In the genomic region with DNA sequence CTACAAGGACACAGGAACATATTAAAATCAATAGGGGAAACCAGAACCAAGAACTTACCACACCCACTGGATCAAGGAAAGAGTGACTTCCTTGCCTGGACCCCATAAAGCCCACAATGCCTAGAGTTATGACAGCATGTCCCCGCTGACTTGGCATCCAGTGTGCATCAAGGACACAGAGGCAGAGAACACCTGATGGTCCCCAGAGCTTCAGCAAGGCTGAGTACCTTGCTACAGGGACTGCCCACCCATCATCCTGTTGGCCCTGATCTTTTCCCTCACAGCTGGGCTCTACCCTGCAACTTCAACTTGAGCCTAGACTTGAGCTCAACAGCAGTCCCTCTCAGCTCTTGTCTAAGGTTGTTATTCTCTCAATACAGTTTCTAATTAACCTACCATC, we compare ENCODE assay signal across 35 mouse cellular contexts.
"Had no signal": no experiment of that assay in that cellular context is flagged by ENCODE, and none has a peak within 500 bp of the region (broad histone marks: within the 10 kb centered on the region; RNA-seq: fewer than 3 reads in every experiment).

No protein-coding gene starts in this region.

- DNase-seq: heart, adult 2 months; heart, postnatal 10 days; heart, postnatal 14 days; heart, postnatal 36 days; heart, postnatal 4 days; kidney, adult 11 months; kidney, adult 18-20 months; kidney, adult 2 months; kidney, adult 8-10 months; kidney, adult 9 months; kidney, postnatal 10 days; kidney, postnatal 14 days; kidney, postnatal 25 days; kidney, postnatal 36 days; kidney, postnatal 4 days; layer of hippocampus, adult 9-11 months; layer of hippocampus, postnatal 36 days had no signal

- H3K36me3 ChIP-seq: heart, embryonic 12.5 days; heart, embryonic 13.5 days; heart, embryonic 15.5 days; hindbrain, embryonic 10.5 days; hindbrain, embryonic 12.5 days; hindbrain, embryonic 13.5 days; hindbrain, embryonic 15.5 days; intestine, embryonic 15.5 days; kidney, embryonic 15.5 days had no signal

- ATAC-seq: hindbrain, embryonic 16.5 days; hindbrain, postnatal 0 days; inflammation-experienced regulatory T-cells, adult 6 months; intestine, embryonic 15.5 days; intestine, postnatal 0 days had no signal

- H3K27ac ChIP-seq: heart, adult 2 months; heart, embryonic 13.5 days; heart, embryonic 15.5 days; hindbrain, embryonic 10.5 days; hindbrain, embryonic 12.5 days; hindbrain, embryonic 13.5 days; hindbrain, embryonic 14.5 days; hindbrain, embryonic 15.5 days; hindbrain, postnatal 0 days; intestine, embryonic 15.5 days; kidney, embryonic 15.5 days; kidney, postnatal 0 days; layer of hippocampus, adult 2 months; left cerebral cortex, adult 2 months had no signal

- H3K9ac ChIP-seq: heart, embryonic 12.5 days; heart, embryonic 13.5 days; heart, embryonic 15.5 days; hindbrain, embryonic 12.5 days; hindbrain, embryonic 13.5 days; hindbrain, embryonic 14.5 days; hindbrain, embryonic 15.5 days; intestine, embryonic 15.5 days; kidney, embryonic 15.5 days had no signal

- H3K27me3 ChIP-seq: hindbrain, embryonic 15.5 days; intestine, embryonic 15.5 days had no signal

- H3K4me2 ChIP-seq: heart, embryonic 11.5 days; heart, embryonic 12.5 days; heart, embryonic 13.5 days; heart, embryonic 15.5 days; hindbrain, embryonic 12.5 days; hindbrain, embryonic 13.5 days; hindbrain, embryonic 14.5 days; hindbrain, embryonic 15.5 days; intestine, embryonic 15.5 days; kidney, embryonic 15.5 days had no signal

- H3K4me1 ChIP-seq: heart, embryonic 12.5 days; heart, embryonic 13.5 days; heart, embryonic 15.5 days; hindbrain, embryonic 10.5 days; hindbrain, embryonic 12.5 days; hindbrain, embryonic 13.5 days; hindbrain, embryonic 15.5 days; intestine, embryonic 15.5 days; kidney, embryonic 15.5 days had no signal

- H3K9me3 ChIP-seq: heart, embryonic 13.5 days; heart, embryonic 15.5 days; hindbrain, embryonic 10.5 days; hindbrain, embryonic 12.5 days; hindbrain, embryonic 13.5 days; hindbrain, embryonic 15.5 days; intestine, embryonic 15.5 days; kidney, embryonic 15.5 days had no signal

- H3K4me3 ChIP-seq: heart, adult 2 months; heart, embryonic 12.5 days; heart, embryonic 13.5 days; heart, embryonic 15.5 days; hindbrain, embryonic 10.5 days; hindbrain, embryonic 12.5 days; hindbrain, embryonic 13.5 days; hindbrain, embryonic 15.5 days; intestine, embryonic 15.5 days; kidney, embryonic 15.5 days; layer of hippocampus, adult 2 months; left cerebral cortex, adult 2 months had no signal
